Mouse (Mus musculus) heart, embryonic 12.5 days (tissue): ENCODE results near the gene Hmg20b. TPM values are rescaled to one million over a fixed set of nuclear protein-coding genes. Genes with fewer than 3 reads are reported as not detected.

Experiments
- ATAC-seq: fragments of 200-750 bp; cut with Nextera tagmentation; 2 replicates; pipeline ENCODE4 v1.8.0; 2017; ENCODE audit warnings: moderate TSS enrichment, moderate library complexity; ENCODE audit not compliant: insufficient number of reproducible peaks, low FRiP score
- H3K27ac ChIP-seq: fragments of 300-500 bp; sonication (generic); 2 replicates; pipeline ENCODE4 v1.5.1; 2016; ENCODE audit warnings: mild to moderate bottlenecking, moderate library complexity; ENCODE audit not compliant: poor library complexity, severe bottlenecking
- H3K27me3 ChIP-seq: fragments of 300-500 bp; sonication (generic); replicated peaks from 2 replicates; pipeline ENCODE4 v1.6.1; 2016; ENCODE audit warnings: mild to moderate bottlenecking, moderate library complexity
- H3K36me3 ChIP-seq: fragments of 300-500 bp; sonication (generic); 2 replicates; pipeline ENCODE4 v1.6.1; 2016; ENCODE audit warnings: mild to moderate bottlenecking, moderate library complexity
- H3K4me1 ChIP-seq: fragments of 300-500 bp; sonication (generic); replicated peaks from 2 replicates; pipeline ENCODE4 v1.6.1; 2016; ENCODE audit warnings: mild to moderate bottlenecking
- H3K4me2 ChIP-seq: fragments of 300-500 bp; sonication (generic); 2 replicates; pipeline ENCODE4 v1.6.1; 2016; ENCODE audit warnings: mild to moderate bottlenecking, moderate library complexity
- H3K4me3 ChIP-seq: fragments of 300-500 bp; sonication (generic); 2 replicates; pipeline ENCODE4 v1.5.1; 2016; ENCODE audit warnings: mild to moderate bottlenecking
- H3K9ac ChIP-seq: fragments of 300-500 bp; sonication (generic); 2 replicates; pipeline ENCODE4 v1.6.1; 2016; ENCODE audit warnings: mild to moderate bottlenecking, moderate library complexity
- H3K9me3 ChIP-seq: fragments of 300-500 bp; sonication (generic); replicated peaks from 2 replicates; pipeline ENCODE4 v1.6.1; 2016; ENCODE audit warnings: mild to moderate bottlenecking, moderate library complexity
- WGBS: fragments of 180-500 bp; shearing (Covaris S2); methylation state at CpG from one replicate; pipeline ENCODE4 v1.1.7; 2016; 5-methylcytosine and 5-hydroxymethylcytosine counted together
- polyA plus RNA-seq: library from polyadenylated mRNA; unstranded; fragments of >200 nt; fragmentation: Nextera tagmentation; extraction: Ambion mirVana; gene quantifications from 2 replicates; pipeline ENCODE4 v1.2.1, GENCODE M21; 2016

The Hmg20b gene
- polyA plus RNA-seq, 1 experiment from 2014 or later, result 109 TPM

- Histone ChIP-seq H3K4me2 (peak overlapping the region; percentile 82), H3K27ac (peak overlapping the region; percentile 96), H3K9ac (peak overlapping the region; percentile 78), H3K36me3 (peaks cover 45% of the 10 kb centered on the region), H3K27me3 (peaks cover 3% of the 10 kb centered on the region; the same call in 1 of the 2 replicates), H3K4me1 (peaks cover 77% of the 10 kb centered on the region), H3K9me3 (no peaks in the 10 kb centered on the region), H3K4me3 (peak overlapping the region; percentile 49)
- ATAC-seq, result peak; percentile 67
- WGBS, result 6% methylated on average over 53 of the region's 54 CpGs
Measured at GRCm38 (mm10) chr10:81363436-81364346, 13.4 kb upstream of the Hmg20b start.

GRCm38 (mm10) chr10:81362336-81362949, 12.2 kb upstream of the Hmg20b start:
- Histone ChIP-seq H3K4me2 (peak overlapping the region; percentile 82), H3K9me3 (no peaks in the 10 kb centered on the region), H3K4me1 (peaks cover 87% of the 10 kb centered on the region), H3K9ac (peak overlapping the region; percentile 78), H3K4me3 (peak overlapping the region; percentile 49; the same call in 1 of the 2 replicates), H3K36me3 (peaks cover 33% of the 10 kb centered on the region), H3K27ac (peak overlapping the region; percentile 96), H3K27me3 (peaks cover 3% of the 10 kb centered on the region; the same call in 1 of the 2 replicates)
- WGBS, result 48% methylated on average over 12 of the region's 12 CpGs
- peak; percentile 58 for ATAC-seq

DNA sequence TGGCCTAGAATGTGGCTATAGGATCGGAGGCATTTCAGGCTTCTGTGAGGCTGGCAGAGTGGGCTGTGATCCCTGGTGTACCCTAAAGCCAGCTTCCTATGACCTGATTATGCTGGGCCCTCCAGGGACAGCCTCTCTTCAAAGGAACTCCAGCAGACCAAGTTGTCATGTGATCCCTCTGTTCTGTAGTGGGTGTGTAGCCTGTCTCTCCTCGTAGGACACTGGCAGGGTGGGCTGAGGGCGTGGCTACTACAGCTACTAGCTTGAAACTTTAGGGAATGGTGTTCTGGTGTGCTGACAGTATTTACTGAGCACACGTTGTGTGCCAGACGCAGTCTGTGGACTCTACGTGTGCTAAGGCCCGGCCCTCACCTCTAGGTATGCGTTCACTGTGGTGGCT, 10.4 kb upstream of the Hmg20b start:
- Histone ChIP-seq H3K4me1 (peaks cover 84% of the 10 kb centered on the region), H3K27ac (peak overlapping the region; percentile 30; the same call in 1 of the 2 replicates), H3K4me2 (peak overlapping the region; percentile 14), H3K4me3 (no peak overlapping the region), H3K27me3 (peaks cover 5% of the 10 kb centered on the region; the same call in 1 of the 2 replicates), H3K36me3 (peaks cover 19% of the 10 kb centered on the region; the same call in 1 of the 2 replicates), H3K9ac (no peak overlapping the region), H3K9me3 (no peaks in the 10 kb centered on the region)
- 63% methylated on average over 8 of the region's 8 CpGs for WGBS
- ATAC-seq, result no peak

DNA sequence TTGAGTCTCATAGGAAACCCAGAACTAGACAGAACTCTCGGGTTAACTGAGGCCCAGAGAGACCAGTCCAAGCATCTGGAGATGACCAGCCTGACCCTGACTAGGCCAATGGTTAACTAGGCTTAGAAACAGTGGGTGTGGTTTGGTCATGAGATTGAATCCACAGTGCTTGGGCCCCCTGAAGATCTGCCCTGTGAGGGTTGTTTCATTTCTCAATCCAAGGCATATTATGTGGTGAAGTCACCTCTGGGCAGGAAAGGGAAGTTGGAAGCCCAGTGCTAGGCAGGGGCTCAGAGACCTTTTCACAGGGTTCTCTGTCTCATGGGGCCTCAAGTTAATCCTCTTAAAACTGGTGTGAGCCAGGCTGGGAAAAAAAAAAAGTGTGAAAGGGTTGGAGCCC, 8.6 kb upstream of the Hmg20b start:
- WGBS, result 47% methylated on average over 1 of the region's 1 CpGs
- Histone ChIP-seq H3K27ac (no peak overlapping the region), H3K9ac (peak overlapping the region; percentile 85), H3K4me1 (peaks cover 65% of the 10 kb centered on the region), H3K4me2 (peak overlapping the region; percentile 93), H3K27me3 (peaks cover 5% of the 10 kb centered on the region; the same call in 1 of the 2 replicates), H3K9me3 (no peaks in the 10 kb centered on the region), H3K4me3 (peak overlapping the region; percentile 81), H3K36me3 (peaks cover 19% of the 10 kb centered on the region; the same call in 1 of the 2 replicates)
- ATAC-seq, result no peak

DNA sequence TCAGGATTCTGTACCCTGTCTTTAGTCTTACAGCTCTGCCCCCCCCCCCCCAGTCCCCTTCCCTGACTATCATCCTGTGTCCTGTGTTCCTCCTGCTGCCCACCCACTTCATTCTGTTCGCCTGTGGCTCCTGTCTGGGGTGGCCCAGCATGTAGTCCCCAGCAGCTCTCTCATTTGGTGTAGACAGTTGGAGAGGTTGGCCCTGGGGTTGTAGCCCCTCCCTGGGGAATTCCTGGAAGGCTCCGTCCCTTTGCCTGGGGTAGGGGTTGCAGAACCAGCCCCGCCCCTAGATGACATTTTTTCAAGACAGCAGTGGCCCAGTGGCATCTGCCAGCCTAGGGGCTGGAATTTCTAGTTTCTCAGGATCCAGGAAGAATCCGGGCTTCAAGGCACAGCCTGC, 7.9 kb upstream of the Hmg20b start:
- Histone ChIP-seq H3K4me3 (peak overlapping the region; percentile 81), H3K36me3 (peaks cover 19% of the 10 kb centered on the region; the same call in 1 of the 2 replicates), H3K27me3 (peaks cover 5% of the 10 kb centered on the region; the same call in 1 of the 2 replicates), H3K27ac (peak overlapping the region; percentile 35; the same call in 1 of the 2 replicates), H3K4me2 (peak overlapping the region; percentile 93), H3K9me3 (no peaks in the 10 kb centered on the region), H3K9ac (peak overlapping the region; percentile 85), H3K4me1 (peaks cover 59% of the 10 kb centered on the region)
- ATAC-seq, result no peak
- 19% methylated on average over 4 of the region's 4 CpGs for WGBS

- no peaks in the 10 kb centered on the region for H3K9me3 ChIP-seq
- H3K4me2 ChIP-seq, result peak within 1 kb of the TSS; percentile 93
- peak within 1 kb of the TSS; percentile 81 for H3K4me3 ChIP-seq
- H3K27ac ChIP-seq, result peak within 1 kb of the TSS; percentile 35
- ATAC-seq, result peak; percentile 89
- H3K9ac ChIP-seq, result peak within 1 kb of the TSS; percentile 85
- peaks cover 14% of the 10 kb centered on the region; the same call in 1 of the 2 replicates for H3K36me3 ChIP-seq
- 0 out of 2 replicates have a peak, but pooled peaks cover 3% of the 10 kb centered on the region for H3K27me3 ChIP-seq
- peaks cover 49% of the 10 kb centered on the region for H3K4me1 ChIP-seq
- 2% methylated on average over 79 of the region's 79 CpGs for WGBS
Measured at GRCm38 (mm10) chr10:81356991-81357844, 6.9 kb upstream of the Hmg20b start, which contains the start of gene Mfsd12. TSS of gene Mfsd12 (plus strand) at chr10:81357491.

GRCm38 (mm10) chr10:81356352-81356990, 6.2 kb upstream of the Hmg20b start:
- no peak overlapping the region for H3K27ac ChIP-seq
- ATAC-seq, result no peak
- H3K4me2 ChIP-seq, result peak overlapping the region; percentile 93
- peak overlapping the region; percentile 47 for H3K9ac ChIP-seq
- 0 out of 2 replicates have a peak, but pooled peaks cover 3% of the 10 kb centered on the region for H3K27me3 ChIP-seq
- H3K4me1 ChIP-seq, result peaks cover 46% of the 10 kb centered on the region
- peaks cover 6% of the 10 kb centered on the region; the same call in 1 of the 2 replicates for H3K36me3 ChIP-seq
- H3K4me3 ChIP-seq, result peak overlapping the region; percentile 81
- H3K9me3 ChIP-seq, result no peaks in the 10 kb centered on the region
- 49% methylated on average over 12 of the region's 12 CpGs for WGBS

DNA sequence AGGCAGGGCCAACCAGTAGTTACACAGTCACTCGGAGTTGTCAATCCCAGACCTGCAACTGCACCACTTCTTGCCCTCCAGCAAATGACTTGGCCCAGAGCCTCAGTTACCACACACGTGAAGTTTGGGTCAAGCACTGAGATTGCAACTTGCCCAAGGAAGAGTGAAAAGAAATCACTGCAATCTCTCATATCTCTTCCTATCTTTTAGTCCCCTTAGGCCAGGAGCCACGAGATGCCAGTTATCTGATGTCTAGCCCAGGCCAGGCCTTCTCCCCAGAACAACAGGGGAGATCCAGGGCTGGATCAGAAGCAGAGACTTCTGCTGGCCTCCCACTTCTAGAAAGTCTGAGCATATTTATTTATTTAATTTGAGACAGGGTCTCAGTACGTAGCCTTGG, 5.3 kb upstream of the Hmg20b start:
- 69% methylated on average over 4 of the region's 4 CpGs for WGBS
- Histone ChIP-seq H3K36me3 (peaks cover 3% of the 10 kb centered on the region; the same call in 1 of the 2 replicates), H3K9ac (0 out of 2 replicates have a peak overlapping the region, but pooled peaks have one; percentile 21), H3K4me1 (peaks cover 44% of the 10 kb centered on the region), H3K4me3 (no peak overlapping the region), H3K27ac (no peak overlapping the region), H3K9me3 (no peaks in the 10 kb centered on the region), H3K27me3 (0 out of 2 replicates have a peak, but pooled peaks cover 3% of the 10 kb centered on the region), H3K4me2 (no peak overlapping the region)
- ATAC-seq, result no peak

DNA sequence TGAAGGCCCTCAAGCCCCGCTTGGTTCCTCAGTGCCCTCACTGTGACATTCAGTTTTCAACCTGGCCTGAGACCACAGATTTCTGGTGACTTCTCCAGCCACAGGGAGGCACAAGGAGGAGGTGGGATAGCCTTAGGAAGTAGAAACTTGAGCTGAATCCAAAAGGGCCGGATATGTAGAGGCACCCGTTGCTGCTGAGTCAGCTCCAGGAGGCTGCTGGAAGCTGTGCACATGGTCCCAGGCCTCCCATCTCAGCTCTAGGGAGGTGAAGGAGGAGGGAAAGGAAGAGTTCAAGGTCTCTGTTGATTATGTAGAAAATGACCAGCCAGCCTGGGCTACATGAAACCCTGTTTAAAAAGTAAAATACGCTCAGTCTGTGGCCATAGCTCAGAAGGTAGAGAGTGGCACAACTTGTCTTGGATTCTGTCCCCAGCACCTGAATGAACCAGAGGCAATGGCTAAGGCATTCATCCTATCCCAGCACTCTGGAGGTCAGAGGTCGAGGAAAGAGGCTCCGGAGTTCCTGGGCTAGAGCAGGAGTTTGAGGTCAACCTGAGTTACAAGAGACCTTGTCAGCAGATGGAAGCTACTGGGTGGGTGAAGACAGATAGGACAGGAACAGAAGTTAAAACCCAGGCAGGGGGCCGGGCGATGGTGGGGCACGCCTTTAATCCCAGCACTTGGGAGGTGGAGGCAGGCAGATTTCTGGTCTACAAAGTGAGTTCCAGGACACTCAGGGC, 4.6 kb upstream of the Hmg20b start:
- no peak overlapping the region for H3K9ac ChIP-seq
- H3K4me3 ChIP-seq, result no peak overlapping the region
- no peak overlapping the region for H3K4me2 ChIP-seq
- peaks cover 1% of the 10 kb centered on the region; the same call in 1 of the 2 replicates for H3K36me3 ChIP-seq
- H3K9me3 ChIP-seq, result no peaks in the 10 kb centered on the region
- 64% methylated on average over 9 of the region's 9 CpGs for WGBS
- H3K27ac ChIP-seq, result no peak overlapping the region
- H3K4me1 ChIP-seq, result peaks cover 37% of the 10 kb centered on the region
- H3K27me3 ChIP-seq, result 0 out of 2 replicates have a peak, but pooled peaks cover 3% of the 10 kb centered on the region
- no peak for ATAC-seq
